Mouse (Mus musculus): ENCODE data around the gene Etv4.

- TF ChIP-seq CTCF (IDR thresholded peaks at IDR 0.05; ENCODE audit: borderline replicate concordance, control insufficient read depth, extremely low read depth, insufficient read depth, low read length, poor library complexity): no peak
- no peak for TF ChIP-seq POLR2A (IDR thresholded peaks at IDR 0.05; ENCODE audit: control insufficient read depth, extremely low read depth, insufficient read depth, low read length, poor library complexity)
Observed at GRCm38 (mm10) chr11:101805113-101805704, 20.0 kb upstream of the Etv4 start.

Measured in thymus, adult 2 months (tissue).